Mouse (Mus musculus): ENCODE data around the gene Tdrd7. TPM values are rescaled to one million over a fixed set of nuclear protein-coding genes. Genes with fewer than 3 reads are reported as not detected.

Gene Tdrd7
- 3.7 TPM for total RNA-seq (2023)

GRCm38 (mm10) chr4:45964771-45965439, at the start of gene Tdrd7:
Gene Tdrd7, plus strand, starts transcription at chr4:45965334.

GRCm38 (mm10) chr4:46038892-46039751, 74.0 kb downstream of the Tdrd7 start, which contains the start of gene Tmod1:
Gene Tmod1, plus strand, starts transcription at chr4:46038935.

Other genes starting within 250 kb of the Tdrd7 start
- gene Aldh1b1, start 166.3 kb upstream of the Tdrd7 start, total RNA-seq (2023) = 3.8 TPM
- gene Igfbpl1, start 138.4 kb upstream of the Tdrd7 start, total RNA-seq (2023) = not detected
- gene Stra6l, start 116.7 kb upstream of the Tdrd7 start, total RNA-seq (2023) = 0.12 TPM
- not detected for gene Ccdc180, start 75.0 kb upstream of the Tdrd7 start, total RNA-seq (2023)
- gene Tmod1, start 73.6 kb downstream of the Tdrd7 start, total RNA-seq (2023) = 0.74 TPM
- 81.0 TPM for gene Ncbp1, start 173.3 kb downstream of the Tdrd7 start, total RNA-seq (2023)
- 44.1 TPM for gene Tstd2, start 173.4 kb downstream of the Tdrd7 start, total RNA-seq (2023)
- 34.0 TPM for gene Xpa, start 231.0 kb downstream of the Tdrd7 start, total RNA-seq (2023)